Mouse (Mus musculus): Measurements from ENCODE around the gene Chac2. TPM values are rescaled to one million over a fixed set of nuclear protein-coding genes. Genes with fewer than 3 reads are reported as not detected.

Chac2 gene
- polyA plus RNA-seq, 1 experiment: 10.9 TPM

DNA sequence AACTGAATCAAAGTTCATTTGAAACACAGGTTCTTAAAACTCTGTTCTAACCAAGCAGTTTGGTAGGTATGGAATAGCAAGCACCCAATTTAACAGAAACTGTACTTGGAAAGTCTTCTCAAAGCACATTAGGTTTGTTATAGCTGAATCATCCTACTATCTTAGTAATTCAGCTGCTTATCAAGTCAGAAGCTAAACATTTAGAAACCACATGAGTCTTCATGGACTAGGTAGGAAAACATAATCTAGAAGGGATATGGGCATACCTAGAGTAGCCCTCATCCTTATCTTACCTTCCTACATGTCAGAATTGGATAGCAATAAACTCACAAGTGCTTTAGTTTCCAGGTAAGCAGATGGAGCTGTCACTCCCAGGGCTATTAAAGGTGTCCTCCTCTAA, 58.1 kb downstream of the Chac2 start:
- no peak overlapping the region for H3K27ac ChIP-seq (ENCODE audit: insufficient read depth, low read length)
- DNase-seq: no peak
- TF ChIP-seq CTCF (IDR thresholded peaks at IDR 0.05; ENCODE audit: borderline replicate concordance, insufficient read depth, low read depth, low read length): no peak
- TF ChIP-seq POLR2A (IDR thresholded peaks at IDR 0.05; ENCODE audit: borderline replicate concordance, insufficient read depth, low read length): no peak
- H3K4me1 ChIP-seq (ENCODE audit: control insufficient read depth, insufficient read depth, low read length): no peaks in the 10 kb centered on the region
- H3K27me3 ChIP-seq (ENCODE audit: control insufficient read depth, insufficient read depth, low read length): no peaks in the 10 kb centered on the region
- H3K4me3 ChIP-seq (replicated peaks; ENCODE audit: insufficient read depth, low read depth, low read length): no peak overlapping the region

Other genes starting within 250 kb of the Chac2 start
- 29.5 and 30.5 TPM in 2 replicates for gene Psme4, start 214.6 kb downstream of the Chac2 start, polyA plus RNA-seq (2012; rRNA removed)
- 14.4 and 16.0 TPM in 2 replicates for gene Gpr75, start 101.0 kb downstream of the Chac2 start, polyA plus RNA-seq (2012; rRNA removed)
- 8.8 and 9.4 TPM in 2 replicates for gene Asb3, start 100.9 kb downstream of the Chac2 start, polyA plus RNA-seq (2012; rRNA removed)
- gene Erlec1, start 32.0 kb downstream of the Chac2 start, polyA plus RNA-seq (2012; rRNA removed): 40.1 and 40.7 TPM in 2 replicates
- gene Gm17332, start 196.1 kb upstream of the Chac2 start, polyA plus RNA-seq (2012; rRNA removed): not detected in 2 replicates